Mouse (Mus musculus): ENCODE measurements around the gene Hsd11b1.

GRCm38 (mm10) chr1:193197494-193198205, 66.2 kb downstream of the Hsd11b1 start:
- no peak for TF ChIP-seq ELF1 (IDR thresholded peaks at IDR 0.05; ENCODE audit: low read depth, low read length)
- no peak for TF ChIP-seq MAZ (IDR thresholded peaks at IDR 0.05; ENCODE audit: low read depth, low read length)
- TF ChIP-seq MYC (IDR thresholded peaks at IDR 0.05; ENCODE audit: low read depth, low read length), result no peak
- no peak for TF ChIP-seq MAX (IDR thresholded peaks at IDR 0.05; ENCODE audit: low read length)
- TF ChIP-seq CTCF (IDR thresholded peaks at IDR 0.05 in 2 of 3, conservative IDR thresholded peaks at IDR 0.05 in 1 of 3; ENCODE audit: control insufficient read depth in 1 of 3, insufficient read depth in 1 of 3, low read depth in 2 of 3, low read length in 3 of 3, poor library complexity in 1 of 3, severe bottlenecking in 1 of 3), result no peak
- TF ChIP-seq RAD21 (IDR thresholded peaks at IDR 0.05; ENCODE audit: low read depth, low read length), result no peak

Data from MEL (cell line).